Mouse (Mus musculus): Measurements from ENCODE around the gene Jrkl. TPM values are rescaled to one million over a fixed set of nuclear protein-coding genes. Genes with fewer than 3 reads are reported as not detected.

Jrkl gene
- polyA plus RNA-seq, 1 experiment from 2014 or later: 6.2 TPM

Other genes starting within 250 kb of the Jrkl start
- gene Ccdc82, start 1.1 kb upstream of the Jrkl start, polyA plus RNA-seq (2015; fragmentation: Nextera tagmentation; extraction: Ambion mirVana): 7.1 and 7.5 TPM in 2 replicates
- gene Maml2, start 52.1 kb upstream of the Jrkl start, polyA plus RNA-seq (2015; fragmentation: Nextera tagmentation; extraction: Ambion mirVana): 5.0 TPM in 2 replicates
- gene Gm17571, start 200.9 kb upstream of the Jrkl start, polyA plus RNA-seq (2015; fragmentation: Nextera tagmentation; extraction: Ambion mirVana): not detected in 2 replicates

All from intestine, embryonic 16.5 days (tissue).